Mouse (Mus musculus): ENCODE measurements around the gene Cers3. TPM values are rescaled to one million over a fixed set of nuclear protein-coding genes. Genes with fewer than 3 reads are reported as not detected.

The Cers3 gene
- polyA plus RNA-seq, 1 experiment, result 69.7 TPM

DNA sequence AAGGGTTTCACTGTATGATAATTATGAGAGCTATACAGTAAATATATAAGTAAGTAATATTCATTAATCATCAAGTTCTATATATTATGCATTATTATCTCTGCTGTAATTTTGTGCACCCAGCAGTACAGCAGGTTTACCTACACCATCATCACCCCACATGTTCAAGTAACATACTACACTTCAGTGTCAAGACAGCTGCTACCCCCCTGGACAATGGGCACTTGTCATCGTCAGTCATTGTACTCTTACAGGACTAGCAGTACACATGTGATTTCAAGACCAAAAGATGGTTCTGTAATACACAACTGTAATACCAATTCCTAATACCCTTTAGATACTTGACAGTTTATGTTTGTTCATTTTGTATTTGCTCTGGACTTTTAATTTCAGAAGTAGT, 54.0 kb downstream of the Cers3 start:
- TF ChIP-seq CTCF (IDR thresholded peaks at IDR 0.05; ENCODE audit: control insufficient read depth, insufficient read depth, insufficient replicate concordance, low read depth, low read length) (no peak), POLR2A (IDR thresholded peaks at IDR 0.05; ENCODE audit: control insufficient read depth, low read depth, low read length) (no peak)
- Histone ChIP-seq H3K27me3 (ENCODE audit: control insufficient read depth, insufficient read depth, low read length) (no peaks in the 10 kb centered on the region), H3K36me3 (ENCODE audit: control insufficient read depth, insufficient read depth, low read length) (peaks cover 2% of the 10 kb centered on the region), H3K4me1 (ENCODE audit: control insufficient read depth, insufficient read depth, low read length) (no peaks in the 10 kb centered on the region), H3K27ac (ENCODE audit: control insufficient read depth, insufficient read depth, low read depth, low read length) (no peak overlapping the region), H3K4me3 (ENCODE audit: control insufficient read depth, low read depth, low read length) (no peak overlapping the region)

GRCm38 (mm10) chr7:66798826-66799225, 55.5 kb downstream of the Cers3 start:
- Histone ChIP-seq H3K4me3 (ENCODE audit: control insufficient read depth, low read depth, low read length) (no peak overlapping the region), H3K4me1 (ENCODE audit: control insufficient read depth, insufficient read depth, low read length) (no peaks in the 10 kb centered on the region), H3K27me3 (ENCODE audit: control insufficient read depth, insufficient read depth, low read length) (no peaks in the 10 kb centered on the region), H3K36me3 (ENCODE audit: control insufficient read depth, insufficient read depth, low read length) (peaks cover 2% of the 10 kb centered on the region), H3K27ac (ENCODE audit: control insufficient read depth, insufficient read depth, low read depth, low read length) (no peak overlapping the region)
- TF ChIP-seq POLR2A (IDR thresholded peaks at IDR 0.05; ENCODE audit: control insufficient read depth, low read depth, low read length) (no peak), CTCF (IDR thresholded peaks at IDR 0.05; ENCODE audit: control insufficient read depth, insufficient read depth, insufficient replicate concordance, low read depth, low read length) (no peak)

GRCm38 (mm10) chr7:66800784-66801183, 57.5 kb downstream of the Cers3 start:
- Histone ChIP-seq H3K27ac (ENCODE audit: control insufficient read depth, insufficient read depth, low read depth, low read length) (no peak overlapping the region), H3K27me3 (ENCODE audit: control insufficient read depth, insufficient read depth, low read length) (no peaks in the 10 kb centered on the region), H3K4me3 (ENCODE audit: control insufficient read depth, low read depth, low read length) (no peak overlapping the region), H3K36me3 (ENCODE audit: control insufficient read depth, insufficient read depth, low read length) (peaks cover 3% of the 10 kb centered on the region), H3K4me1 (ENCODE audit: control insufficient read depth, insufficient read depth, low read length) (no peaks in the 10 kb centered on the region)
- TF ChIP-seq CTCF (IDR thresholded peaks at IDR 0.05; ENCODE audit: control insufficient read depth, insufficient read depth, insufficient replicate concordance, low read depth, low read length) (no peak), POLR2A (IDR thresholded peaks at IDR 0.05; ENCODE audit: control insufficient read depth, low read depth, low read length) (no peak)

GRCm38 (mm10) chr7:66801785-66802184, 58.5 kb downstream of the Cers3 start:
- no peaks in the 10 kb centered on the region for H3K4me1 ChIP-seq (ENCODE audit: control insufficient read depth, insufficient read depth, low read length)
- TF ChIP-seq POLR2A (IDR thresholded peaks at IDR 0.05; ENCODE audit: control insufficient read depth, low read depth, low read length), result no peak
- no peak for TF ChIP-seq CTCF (IDR thresholded peaks at IDR 0.05; ENCODE audit: control insufficient read depth, insufficient read depth, insufficient replicate concordance, low read depth, low read length)
- H3K27ac ChIP-seq (ENCODE audit: control insufficient read depth, insufficient read depth, low read depth, low read length), result no peak overlapping the region
- no peak overlapping the region for H3K4me3 ChIP-seq (ENCODE audit: control insufficient read depth, low read depth, low read length)
- no peaks in the 10 kb centered on the region for H3K27me3 ChIP-seq (ENCODE audit: control insufficient read depth, insufficient read depth, low read length)
- H3K36me3 ChIP-seq (ENCODE audit: control insufficient read depth, insufficient read depth, low read length), result peaks cover 3% of the 10 kb centered on the region

GRCm38 (mm10) chr7:66803798-66804197, 60.5 kb downstream of the Cers3 start:
- Histone ChIP-seq H3K4me3 (ENCODE audit: control insufficient read depth, low read depth, low read length) (no peak overlapping the region), H3K36me3 (ENCODE audit: control insufficient read depth, insufficient read depth, low read length) (peaks cover 3% of the 10 kb centered on the region), H3K27me3 (ENCODE audit: control insufficient read depth, insufficient read depth, low read length) (no peaks in the 10 kb centered on the region), H3K27ac (ENCODE audit: control insufficient read depth, insufficient read depth, low read depth, low read length) (no peak overlapping the region), H3K4me1 (ENCODE audit: control insufficient read depth, insufficient read depth, low read length) (no peaks in the 10 kb centered on the region)
- TF ChIP-seq POLR2A (IDR thresholded peaks at IDR 0.05; ENCODE audit: control insufficient read depth, low read depth, low read length), result no peak
- TF ChIP-seq CTCF (IDR thresholded peaks at IDR 0.05; ENCODE audit: control insufficient read depth, insufficient read depth, insufficient replicate concordance, low read depth, low read length), result no peak

GRCm38 (mm10) chr7:66806801-66807200, 63.5 kb downstream of the Cers3 start:
- Histone ChIP-seq H3K27ac (ENCODE audit: control insufficient read depth, insufficient read depth, low read depth, low read length) (no peak overlapping the region), H3K27me3 (ENCODE audit: control insufficient read depth, insufficient read depth, low read length) (no peaks in the 10 kb centered on the region), H3K4me1 (ENCODE audit: control insufficient read depth, insufficient read depth, low read length) (no peaks in the 10 kb centered on the region), H3K4me3 (ENCODE audit: control insufficient read depth, low read depth, low read length) (no peak overlapping the region), H3K36me3 (ENCODE audit: control insufficient read depth, insufficient read depth, low read length) (0 out of 2 replicates have a peak, but pooled peaks cover 2% of the 10 kb centered on the region)
- TF ChIP-seq CTCF (IDR thresholded peaks at IDR 0.05; ENCODE audit: control insufficient read depth, insufficient read depth, insufficient replicate concordance, low read depth, low read length) (no peak), POLR2A (IDR thresholded peaks at IDR 0.05; ENCODE audit: control insufficient read depth, low read depth, low read length) (no peak)

- Histone ChIP-seq H3K27me3 (ENCODE audit: control insufficient read depth, insufficient read depth, low read length) (no peaks in the 10 kb centered on the region), H3K4me3 (ENCODE audit: control insufficient read depth, low read depth, low read length) (no peak overlapping the region), H3K27ac (ENCODE audit: control insufficient read depth, insufficient read depth, low read depth, low read length) (no peak overlapping the region), H3K4me1 (ENCODE audit: control insufficient read depth, insufficient read depth, low read length) (no peaks in the 10 kb centered on the region), H3K36me3 (ENCODE audit: control insufficient read depth, insufficient read depth, low read length) (no peaks in the 10 kb centered on the region)
- TF ChIP-seq POLR2A (IDR thresholded peaks at IDR 0.05; ENCODE audit: control insufficient read depth, low read depth, low read length) (no peak), CTCF (IDR thresholded peaks at IDR 0.05; ENCODE audit: control insufficient read depth, insufficient read depth, insufficient replicate concordance, low read depth, low read length) (no peak)
Measured at GRCm38 (mm10) chr7:66810436-66810835, 67.1 kb downstream of the Cers3 start.

GRCm38 (mm10) chr7:66811294-66811693, 68.0 kb downstream of the Cers3 start:
- H3K36me3 ChIP-seq (ENCODE audit: control insufficient read depth, insufficient read depth, low read length), result no peaks in the 10 kb centered on the region
- TF ChIP-seq POLR2A (IDR thresholded peaks at IDR 0.05; ENCODE audit: control insufficient read depth, low read depth, low read length) (no peak), CTCF (IDR thresholded peaks at IDR 0.05; ENCODE audit: control insufficient read depth, insufficient read depth, insufficient replicate concordance, low read depth, low read length) (no peak)

More at GRCm38 (mm10) chr7:66811294-66811693, 68.0 kb downstream of the Cers3 start:
- Histone ChIP-seq H3K4me3 (ENCODE audit: control insufficient read depth, low read depth, low read length) (no peak overlapping the region), H3K4me1 (ENCODE audit: control insufficient read depth, insufficient read depth, low read length) (no peaks in the 10 kb centered on the region), H3K27ac (ENCODE audit: control insufficient read depth, insufficient read depth, low read depth, low read length) (no peak overlapping the region), H3K27me3 (ENCODE audit: control insufficient read depth, insufficient read depth, low read length) (no peaks in the 10 kb centered on the region)

Data from testis, adult 2 months (tissue).